Mouse (Mus musculus) brown adipose tissue, adult 24 weeks (tissue): ENCODE results near the gene Rorc. TPM values are rescaled to one million over a fixed set of nuclear protein-coding genes. Genes with fewer than 3 reads are reported as not detected.

ENCODE experiments used
- H3K27ac ChIP-seq: fragments of 200-500 bp; replicated peaks from 2 replicates; pipeline ENCODE4 v1.5.1; 2012; ENCODE audit warnings: low read depth, mild to moderate bottlenecking, low read length
- H3K4me1 ChIP-seq: fragments of 200-500 bp; 2 replicates; pipeline ENCODE4 v1.6.1; 2012; ENCODE audit warnings: low read length, mixed read lengths; ENCODE audit not compliant: control insufficient read depth, insufficient read depth, insufficient read length
- H3K4me3 ChIP-seq: fragments of 200-500 bp; 2 replicates; pipeline ENCODE4 v1.5.1; 2012; ENCODE audit warnings: low read depth, mild to moderate bottlenecking, low read length, moderate library complexity; ENCODE audit not compliant: insufficient read depth
- polyA plus RNA-seq: library from polyadenylated mRNA; stranded (reverse); fragments of >200 nt; gene quantifications from 2 replicates; pipeline ENCODE4 v1.2.4, GENCODE M21; 2012; ENCODE audit not compliant: missing spikeins, insufficient read depth, insufficient read length

The Rorc gene
- polyA plus RNA-seq, 1 experiment: 40.2 TPM

DNA sequence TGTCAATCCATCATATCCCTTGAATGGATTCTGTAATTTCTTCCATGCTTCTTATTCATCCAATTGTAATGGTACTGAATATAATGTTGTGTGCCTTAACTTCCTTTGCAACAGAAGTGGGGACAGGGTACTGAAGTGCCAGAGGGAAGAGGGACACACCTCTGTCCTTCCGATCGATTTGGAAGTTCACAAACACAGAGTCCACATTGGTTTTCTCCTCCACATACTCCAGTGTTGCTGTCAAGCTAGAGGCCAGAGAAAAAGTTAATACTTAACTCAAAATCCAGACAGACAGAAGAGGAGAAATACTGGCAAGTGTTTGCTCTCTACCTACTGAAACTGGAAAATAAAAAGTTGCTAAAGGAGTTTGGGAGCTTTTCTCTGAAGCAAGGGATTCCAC lies 61.7 kb downstream of the Rorc start:
- Histone ChIP-seq H3K4me1 (no peaks in the 10 kb centered on the region), H3K27ac (no peak overlapping the region), H3K4me3 (no peak overlapping the region)

GRCm38 (mm10) chr3:94436420-94436819 lies 63.8 kb downstream of the Rorc start:
- H3K27ac ChIP-seq: no peak overlapping the region
- no peak overlapping the region for H3K4me3 ChIP-seq

GRCm38 (mm10) chr3:94441182-94441581 lies 68.6 kb downstream of the Rorc start:
- Histone ChIP-seq H3K4me3 (no peak overlapping the region), H3K4me1 (no peaks in the 10 kb centered on the region), H3K27ac (no peak overlapping the region)

More at GRCm38 (mm10) chr3:94436420-94436819, 63.8 kb downstream of the Rorc start:
- no peaks in the 10 kb centered on the region for H3K4me1 ChIP-seq

- Histone ChIP-seq H3K4me3 (peak within 1 kb of the TSS; percentile 91), H3K27ac (peak within 1 kb of the TSS; percentile 58), H3K4me1 (no peaks in the 10 kb centered on the region)
Measured at GRCm38 (mm10) chr3:94442951-94443596, 70.5 kb downstream of the Rorc start, which contains the start of gene Mrpl9. Gene Mrpl9 (plus strand): TSS chr3:94443318.

DNA sequence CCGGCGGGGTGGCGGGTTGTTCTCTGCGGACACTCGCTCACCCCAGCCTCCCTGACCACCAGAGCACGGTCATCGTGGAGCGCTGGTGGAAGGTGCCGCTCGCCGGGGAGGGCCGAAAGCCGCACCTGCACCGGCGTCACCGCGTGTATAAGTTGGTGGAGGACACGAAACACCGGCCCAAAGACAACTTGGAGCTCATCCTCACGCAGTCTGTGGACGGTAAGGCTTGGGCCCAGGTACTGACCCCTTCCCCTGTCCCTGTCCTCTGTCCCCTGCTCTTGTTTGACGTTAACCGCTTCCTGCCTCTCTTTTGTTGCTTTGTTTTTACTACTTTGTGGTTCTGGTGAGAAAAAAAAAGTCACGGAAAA lies 71.0 kb downstream of the Rorc start, which contains the start of gene Oaz3:
Gene Oaz3, minus strand, starts transcription at position 319 of the 368 bp plus-strand sequence.
- no peaks in the 10 kb centered on the region for H3K4me1 ChIP-seq
- H3K27ac ChIP-seq: peak within 1 kb of the TSS; percentile 58
- peak within 1 kb of the TSS; percentile 91 for H3K4me3 ChIP-seq

Other genes starting within 250 kb of the Rorc start
- gene Gm10696, start 194.6 kb upstream of the Rorc start, polyA plus RNA-seq: not detected in 2 replicates
- not detected in 2 replicates for gene Gm5286, start 176.1 kb upstream of the Rorc start, polyA plus RNA-seq
- not detected in 2 replicates for gene Gm4778, start 108.8 kb upstream of the Rorc start, polyA plus RNA-seq
- 20.7 and 24.0 TPM in 2 replicates for gene Them4, start 62.7 kb upstream of the Rorc start, polyA plus RNA-seq
- gene Them5, start 30.7 kb upstream of the Rorc start, polyA plus RNA-seq: not detected in 2 replicates
- gene C2cd4d, start 10.4 kb upstream of the Rorc start, polyA plus RNA-seq: 0.88 TPM in 1 of 2 replicates, not detected in the other
- 0.28 and 0.71 TPM in 2 replicates for gene Lingo4, start 25.7 kb downstream of the Rorc start, polyA plus RNA-seq
- 24.3 and 29.6 TPM in 2 replicates for gene Tdrkh, start 40.5 kb downstream of the Rorc start, polyA plus RNA-seq
- 86.4 and 105 TPM in 2 replicates for gene Mrpl9, start 70.5 kb downstream of the Rorc start, polyA plus RNA-seq
- gene Oaz3, start 71.1 kb downstream of the Rorc start, polyA plus RNA-seq: not detected in 2 replicates
- not detected in 2 replicates for gene Celf3, start 105.5 kb downstream of the Rorc start, polyA plus RNA-seq
- gene Riiad1, start 107.5 kb downstream of the Rorc start, polyA plus RNA-seq: not detected in 2 replicates
- 12.9 and 23.1 TPM in 2 replicates for gene Snx27, start 209.9 kb downstream of the Rorc start, polyA plus RNA-seq